Mouse (Mus musculus) heart, embryonic 10.5 days (tissue): Measurements from ENCODE around the gene Ralgapa1. TPM values are rescaled to one million over a fixed set of nuclear protein-coding genes. Genes with fewer than 3 reads are reported as not detected.
"Not testable (repeated sequence)": the region's sequence is repeated elsewhere in the genome, so short reads cannot be mapped to it uniquely, and the experiment has no call there.

Source experiments
- DNase-seq: peaks from one replicate; pipeline ENCODE4 v3.0.0-alpha.2; 2017; ENCODE audit warnings: low spot score
- H3K27ac ChIP-seq: fragments of 300-500 bp; sonication (generic); 2 replicates; pipeline ENCODE4 v1.5.1; 2016; ENCODE audit warnings: mild to moderate bottlenecking
- H3K27me3 ChIP-seq: fragments of 300-500 bp; sonication (generic); 2 replicates; pipeline ENCODE4 v1.6.1; 2016; ENCODE audit warnings: mild to moderate bottlenecking; ENCODE audit not compliant: poor library complexity, insufficient read depth, severe bottlenecking
- H3K36me3 ChIP-seq: fragments of 300-500 bp; sonication (generic); 2 replicates; pipeline ENCODE4 v1.6.1; 2016; ENCODE audit warnings: mild to moderate bottlenecking, moderate library complexity
- H3K4me1 ChIP-seq: fragments of 300-500 bp; sonication (generic); 2 replicates; pipeline ENCODE4 v1.6.1; 2016; ENCODE audit warnings: mild to moderate bottlenecking
- H3K4me3 ChIP-seq: fragments of 300-500 bp; sonication (generic); 2 replicates; pipeline ENCODE4 v1.5.1; 2016; ENCODE audit warnings: mild to moderate bottlenecking, moderate library complexity
- H3K9me3 ChIP-seq: fragments of 300-500 bp; sonication (generic); 2 replicates; pipeline ENCODE4 v1.6.1; 2016; ENCODE audit warnings: mild to moderate bottlenecking, moderate library complexity
- WGBS: fragments of 180-500 bp; shearing (Covaris S2); methylation state at CpG from one replicate; pipeline ENCODE4 v1.1.7; 2016; 5-methylcytosine and 5-hydroxymethylcytosine counted together
- polyA plus RNA-seq: library from polyadenylated mRNA; unstranded; fragments of >200 nt; fragmentation: Nextera tagmentation; extraction: Ambion mirVana; gene quantifications from 2 replicates; pipeline ENCODE4 v1.2.1, GENCODE M21; 2016

Gene Ralgapa1
- polyA plus RNA-seq, 1 experiment from 2014 or later, result 13.9 TPM

- DNase-seq, result no peak
- Histone ChIP-seq H3K9me3 (no peaks in the 10 kb centered on the region), H3K4me1 (no peaks in the 10 kb centered on the region), H3K4me3 (no peak overlapping the region), H3K36me3 (peaks cover 29% of the 10 kb centered on the region), H3K27ac (no peak overlapping the region), H3K27me3 (no peaks in the 10 kb centered on the region)
- WGBS, result 76% methylated on average over 2 of the region's 2 CpGs
Measured at GRCm38 (mm10) chr12:55785252-55785651, 35.7 kb downstream of the Ralgapa1 start.

DNA sequence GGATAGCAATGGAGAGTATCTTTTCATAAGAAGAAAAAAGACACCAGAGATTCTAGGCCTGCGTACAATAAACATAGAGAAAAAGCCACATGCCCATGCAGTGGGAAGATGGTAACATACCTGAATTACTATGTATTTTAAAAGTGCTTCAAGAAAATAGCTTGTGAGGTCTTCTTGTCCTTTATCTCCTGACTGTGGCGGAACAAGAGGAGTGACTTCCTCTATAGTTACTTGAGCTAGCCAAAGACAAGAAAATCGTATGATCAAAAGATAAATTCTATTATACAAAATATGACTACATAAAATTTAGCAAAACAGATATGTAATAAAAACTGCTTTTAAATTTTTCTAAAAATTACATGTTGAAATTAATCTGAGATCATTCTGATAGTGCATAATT, 38.3 kb downstream of the Ralgapa1 start:
- Histone ChIP-seq H3K36me3 (peaks cover 29% of the 10 kb centered on the region), H3K4me3 (no peak overlapping the region), H3K4me1 (no peaks in the 10 kb centered on the region), H3K9me3 (no peaks in the 10 kb centered on the region), H3K27me3 (no peaks in the 10 kb centered on the region), H3K27ac (no peak overlapping the region)
- 87% methylated on average over 3 of the region's 3 CpGs for WGBS
- DNase-seq, result no peak

DNA sequence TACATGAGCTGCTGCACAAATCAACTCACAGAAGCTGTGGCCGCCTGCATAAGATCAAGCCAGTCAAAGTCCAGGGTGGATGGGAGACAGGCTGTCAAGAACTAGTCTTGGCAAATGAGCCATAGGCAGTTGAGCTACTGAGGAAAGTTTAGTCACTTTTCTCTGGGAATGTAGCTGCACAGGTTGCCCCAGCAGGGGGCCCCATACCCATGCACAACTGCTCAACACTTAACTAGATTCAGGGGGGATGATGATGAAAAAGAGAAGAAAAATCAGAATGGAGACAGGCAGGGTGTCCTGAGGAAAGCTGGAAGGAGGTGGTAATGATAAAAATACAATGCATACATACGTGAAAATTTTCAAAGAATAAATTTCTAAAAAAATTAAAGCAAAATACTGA, 42.7 kb downstream of the Ralgapa1 start:
- Histone ChIP-seq H3K27me3 (no peaks in the 10 kb centered on the region), H3K4me1 (no peaks in the 10 kb centered on the region), H3K4me3 (no peak overlapping the region), H3K36me3 (peaks cover 28% of the 10 kb centered on the region), H3K27ac (no peak overlapping the region), H3K9me3 (no peaks in the 10 kb centered on the region)
- no peak for DNase-seq
- 76% methylated on average over 2 of the region's 2 CpGs for WGBS

DNA sequence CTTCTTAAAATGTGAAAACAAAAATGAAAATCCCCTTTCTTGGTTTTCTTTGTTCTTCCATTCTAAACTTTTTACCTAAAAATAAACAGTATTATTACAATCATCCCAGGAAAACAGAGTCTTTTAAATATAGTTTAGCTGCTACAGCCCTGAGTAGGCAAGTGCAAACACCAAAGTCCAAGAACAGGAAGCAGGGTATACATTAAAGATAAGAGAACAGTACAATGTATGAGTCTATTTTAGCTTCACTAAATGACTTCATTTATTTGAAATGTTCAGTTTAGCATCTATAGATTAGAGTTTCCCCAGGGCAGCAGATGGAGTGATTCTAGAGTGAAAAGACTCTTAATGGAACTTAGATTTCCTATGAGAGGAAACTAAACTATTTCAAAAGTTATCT, 43.6 kb downstream of the Ralgapa1 start:
- Histone ChIP-seq H3K4me3 (no peak overlapping the region), H3K27me3 (no peaks in the 10 kb centered on the region), H3K4me1 (no peaks in the 10 kb centered on the region), H3K27ac (no peak overlapping the region), H3K36me3 (peaks cover 25% of the 10 kb centered on the region), H3K9me3 (no peaks in the 10 kb centered on the region)
- DNase-seq, result no peak

GRCm38 (mm10) chr12:55774316-55774715, 46.7 kb downstream of the Ralgapa1 start:
- Histone ChIP-seq H3K9me3 (no peaks in the 10 kb centered on the region), H3K27ac (no peak overlapping the region), H3K4me1 (no peaks in the 10 kb centered on the region), H3K36me3 (peaks cover 22% of the 10 kb centered on the region), H3K27me3 (no peaks in the 10 kb centered on the region), H3K4me3 (no peak overlapping the region)
- DNase-seq, result no peak
- 86% methylated on average over 3 of the region's 3 CpGs for WGBS

GRCm38 (mm10) chr12:55720319-55720718, 100.6 kb downstream of the Ralgapa1 start:
- peaks cover 31% of the 10 kb centered on the region for H3K36me3 ChIP-seq

DNA sequence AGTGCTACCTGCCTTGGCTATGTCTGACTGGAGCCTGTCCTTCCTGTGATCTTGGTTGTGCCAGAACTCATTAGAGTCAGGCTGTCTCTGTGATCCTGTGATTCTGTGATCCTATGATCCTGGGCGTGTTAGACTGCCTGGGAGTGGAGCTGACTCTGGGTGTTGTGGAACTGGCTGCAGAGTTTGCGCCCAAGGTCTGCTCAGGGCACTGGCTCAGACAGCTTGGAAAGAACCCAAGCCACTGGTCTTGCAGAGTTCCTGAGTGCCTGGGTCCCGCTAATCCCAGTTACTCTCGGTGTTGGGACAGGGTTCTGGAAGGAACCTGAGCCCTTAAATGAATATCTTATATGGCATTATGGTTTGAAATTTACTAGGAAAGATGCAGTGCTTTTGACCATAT, 115.1 kb downstream of the Ralgapa1 start:
- Histone ChIP-seq H3K36me3 (peaks cover 61% of the 10 kb centered on the region), H3K9me3 (no peaks in the 10 kb centered on the region), H3K4me3 (no peak overlapping the region), H3K27me3 (no peaks in the 10 kb centered on the region), H3K4me1 (no peaks in the 10 kb centered on the region), H3K27ac (no peak overlapping the region)
- WGBS, result 95% methylated on average over 4 of the region's 4 CpGs
- no peak for DNase-seq

More at GRCm38 (mm10) chr12:55720319-55720718, 100.6 kb downstream of the Ralgapa1 start:
- Histone ChIP-seq H3K4me3 (no peak overlapping the region), H3K9me3 (no peaks in the 10 kb centered on the region), H3K27me3 (no peaks in the 10 kb centered on the region), H3K27ac (no peak overlapping the region), H3K4me1 (no peaks in the 10 kb centered on the region)
- no peak for DNase-seq
- WGBS, result 73% methylated on average over 1 of the region's 1 CpGs

DNA sequence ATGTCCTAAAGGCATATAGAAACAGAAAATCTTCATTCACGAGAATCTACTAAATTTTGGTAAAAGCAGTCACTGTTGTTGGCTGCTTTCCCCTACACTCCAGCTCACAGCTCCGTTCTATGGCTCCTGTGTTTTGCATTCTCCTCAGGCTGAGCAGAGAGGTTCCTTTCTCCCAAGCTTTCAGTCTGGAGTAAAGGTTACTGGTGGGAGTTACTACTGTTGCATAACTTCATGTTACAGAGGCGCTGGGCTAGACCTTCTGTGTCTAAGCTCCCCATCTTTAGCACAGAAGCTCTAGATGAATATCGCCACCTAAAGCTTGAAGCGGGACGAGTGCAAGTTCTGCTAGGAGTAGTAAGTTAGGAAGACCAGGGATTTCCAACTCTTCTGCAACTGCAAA, 154.3 kb downstream of the Ralgapa1 start:
- H3K9me3 ChIP-seq, result no peaks in the 10 kb centered on the region
- WGBS, result 83% methylated on average over 6 of the region's 6 CpGs

GRCm38 (mm10) chr12:55663194-55663593, 157.8 kb downstream of the Ralgapa1 start:
- not testable (repeated sequence) for H3K27me3 ChIP-seq, DNase-seq, H3K4me1 ChIP-seq, H3K27ac ChIP-seq, H3K4me3 ChIP-seq, H3K9me3 ChIP-seq
- peaks cover 16% of the 10 kb centered on the region; the same call in 1 of the 2 replicates for H3K36me3 ChIP-seq

More for the DNA sequence above, 154.3 kb downstream of the Ralgapa1 start:
- no peaks in the 10 kb centered on the region for H3K27me3 ChIP-seq
- no peak for DNase-seq
- H3K4me1 ChIP-seq, result no peaks in the 10 kb centered on the region
- no peak overlapping the region for H3K27ac ChIP-seq
- H3K36me3 ChIP-seq, result peaks cover 11% of the 10 kb centered on the region; the same call in 1 of the 2 replicates
- H3K4me3 ChIP-seq, result no peak overlapping the region

DNA sequence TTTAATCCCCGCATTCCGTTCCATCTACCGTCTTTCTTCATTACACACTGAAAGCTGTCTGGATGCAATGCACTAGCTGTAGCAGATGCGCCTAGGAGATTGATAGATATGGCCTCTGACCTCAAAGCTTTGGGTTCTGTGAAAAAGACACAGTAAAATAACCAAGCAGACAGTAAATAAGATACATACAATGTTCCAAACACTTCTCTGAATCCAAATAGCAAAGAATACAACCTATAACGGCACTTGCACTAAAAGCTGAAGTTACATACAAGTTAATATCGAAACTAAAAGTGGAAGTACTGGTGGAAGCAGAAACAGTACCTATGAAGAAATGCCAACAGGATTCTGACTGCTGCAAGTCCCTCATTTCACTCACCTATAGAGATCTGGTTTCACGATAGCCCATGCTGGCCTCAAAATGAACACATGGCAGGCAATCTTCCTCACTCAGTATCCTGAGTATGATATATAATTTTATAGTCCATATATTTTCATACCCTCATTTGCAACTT, 172.9 kb downstream of the Ralgapa1 start:
- no peak overlapping the region for H3K4me3 ChIP-seq
- H3K36me3 ChIP-seq, result no peaks in the 10 kb centered on the region
- H3K9me3 ChIP-seq, result no peaks in the 10 kb centered on the region
- H3K27me3 ChIP-seq, result no peaks in the 10 kb centered on the region
- no peak for DNase-seq
- H3K4me1 ChIP-seq, result no peaks in the 10 kb centered on the region
- WGBS, result 93% methylated on average over 7 of the region's 7 CpGs
- H3K27ac ChIP-seq, result no peak overlapping the region

DNA sequence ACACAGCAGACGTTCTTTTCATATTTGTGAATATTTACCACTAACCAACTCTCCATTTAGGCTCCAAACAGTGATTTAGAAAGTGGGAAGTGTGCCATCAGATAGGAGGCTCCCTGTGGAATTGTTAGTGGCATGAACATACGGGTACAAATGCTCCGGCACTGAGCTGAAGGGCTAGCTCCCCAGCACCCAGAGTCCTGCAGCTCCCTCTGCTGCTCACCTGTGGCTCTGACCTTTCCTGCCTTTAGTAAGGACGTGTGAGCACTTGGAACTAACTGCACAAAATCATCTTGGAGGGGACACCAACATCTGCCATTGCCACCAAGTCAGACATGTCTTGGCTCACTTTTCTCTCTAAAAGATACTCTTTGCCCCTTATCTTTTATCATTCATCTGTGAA, 194.3 kb downstream of the Ralgapa1 start:
- 23% methylated on average over 4 of the region's 4 CpGs for WGBS
- H3K9me3 ChIP-seq, result no peaks in the 10 kb centered on the region
- H3K36me3 ChIP-seq, result no peaks in the 10 kb centered on the region
- H3K27ac ChIP-seq, result no peak overlapping the region
- DNase-seq, result no peak
- H3K27me3 ChIP-seq, result no peaks in the 10 kb centered on the region
- H3K4me1 ChIP-seq, result no peaks in the 10 kb centered on the region
- no peak overlapping the region for H3K4me3 ChIP-seq

GRCm38 (mm10) chr12:55623254-55623653, 197.7 kb downstream of the Ralgapa1 start:
- H3K4me1 ChIP-seq, result no peaks in the 10 kb centered on the region
- no peak overlapping the region for H3K27ac ChIP-seq
- H3K36me3 ChIP-seq, result no peaks in the 10 kb centered on the region
- DNase-seq, result no peak
- WGBS, result 76% methylated on average over 5 of the region's 5 CpGs
- no peaks in the 10 kb centered on the region for H3K27me3 ChIP-seq
- no peak overlapping the region for H3K4me3 ChIP-seq
- H3K9me3 ChIP-seq, result no peaks in the 10 kb centered on the region

GRCm38 (mm10) chr12:55622615-55623245, 198.2 kb downstream of the Ralgapa1 start:
- H3K9me3 ChIP-seq, result no peaks in the 10 kb centered on the region
- DNase-seq, result no peak
- H3K36me3 ChIP-seq, result no peaks in the 10 kb centered on the region
- no peak overlapping the region for H3K4me3 ChIP-seq
- H3K27me3 ChIP-seq, result no peaks in the 10 kb centered on the region
- H3K27ac ChIP-seq, result no peak overlapping the region
- H3K4me1 ChIP-seq, result no peaks in the 10 kb centered on the region
- 52% methylated on average over 3 of the region's 3 CpGs for WGBS

GRCm38 (mm10) chr12:55620321-55620720, 200.6 kb downstream of the Ralgapa1 start:
- Histone ChIP-seq H3K4me3 (no peak overlapping the region), H3K36me3 (no peaks in the 10 kb centered on the region), H3K27me3 (no peaks in the 10 kb centered on the region), H3K27ac (no peak overlapping the region), H3K4me1 (no peaks in the 10 kb centered on the region), H3K9me3 (no peaks in the 10 kb centered on the region)
- DNase-seq, result no peak
- 82% methylated on average over 2 of the region's 2 CpGs for WGBS
